Mouse (Mus musculus) stomach, embryonic 15.5 days (tissue): Measurements from ENCODE around the gene Cdh23. TPM values are rescaled to one million over a fixed set of nuclear protein-coding genes. Genes with fewer than 3 reads are reported as not detected.

Source experiments
- ATAC-seq: fragments of 200-750 bp; cut with Nextera tagmentation; 2 replicates; pipeline ENCODE4 v1.8.0; 2017; ENCODE audit warnings: low read depth, moderate number of reproducible peaks, moderate TSS enrichment; ENCODE audit not compliant: insufficient read depth, low FRiP score
- H3K27ac ChIP-seq: fragments of 300-500 bp; sonication (generic); 2 replicates; pipeline ENCODE4 v1.5.1; 2015; ENCODE audit warnings: mild to moderate bottlenecking, inconsistent platforms
- H3K27me3 ChIP-seq: fragments of 300-500 bp; sonication (generic); replicated peaks from 2 replicates; pipeline ENCODE4 v1.6.1; 2015; ENCODE audit warnings: inconsistent platforms
- H3K36me3 ChIP-seq: fragments of 300-500 bp; sonication (generic); 2 replicates; pipeline ENCODE4 v1.6.1; 2015; ENCODE audit warnings: inconsistent platforms
- H3K4me1 ChIP-seq: fragments of 300-500 bp; sonication (generic); 2 replicates; pipeline ENCODE4 v1.6.1; 2015; ENCODE audit warnings: inconsistent platforms
- H3K4me2 ChIP-seq: fragments of 300-500 bp; sonication (generic); 2 replicates; pipeline ENCODE4 v1.6.1; 2015; ENCODE audit warnings: mild to moderate bottlenecking, inconsistent platforms
- H3K4me3 ChIP-seq: fragments of 300-500 bp; sonication (generic); replicated peaks from 2 replicates; pipeline ENCODE4 v1.5.1; 2015; ENCODE audit warnings: inconsistent platforms
- H3K9ac ChIP-seq: fragments of 300-500 bp; sonication (generic); 2 replicates; pipeline ENCODE4 v1.6.1; 2015; ENCODE audit warnings: inconsistent platforms
- H3K9me3 ChIP-seq: fragments of 300-500 bp; sonication (generic); 2 replicates; pipeline ENCODE4 v1.6.1; 2016; ENCODE audit warnings: inconsistent platforms
- WGBS: fragments of 180-500 bp; shearing (Covaris S2); methylation state at CpG from one replicate; pipeline ENCODE4 v1.1.7; 2015; 5-methylcytosine and 5-hydroxymethylcytosine counted together
- polyA plus RNA-seq: library from polyadenylated mRNA; unstranded; fragments of >200 nt; fragmentation: Nextera tagmentation; extraction: Ambion mirVana; gene quantifications from 2 replicates; pipeline ENCODE4 v1.2.1, GENCODE M21; 2015

Cdh23 gene
- polyA plus RNA-seq, 1 experiment from 2014 or later, result 0.44 TPM

DNA sequence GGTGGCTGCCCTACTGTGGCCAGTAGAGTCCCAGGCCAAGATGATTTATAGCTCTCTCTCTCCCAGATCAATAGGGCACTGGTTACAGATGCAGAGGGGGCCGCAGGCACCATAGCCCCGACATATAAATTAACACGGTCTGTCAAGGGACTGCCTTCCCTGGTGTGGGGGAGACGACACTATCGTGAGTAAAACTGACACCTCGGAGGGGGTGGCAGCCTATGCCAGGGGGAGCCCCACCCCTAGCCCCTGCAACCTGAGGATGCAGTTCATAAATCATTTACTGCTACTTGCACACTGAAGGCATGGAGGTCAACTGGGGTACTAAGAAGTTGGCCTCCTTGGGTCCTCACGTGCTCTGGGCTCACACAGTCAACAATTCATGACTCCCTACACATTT is 106.0 kb downstream of the Cdh23 start:
- no peak overlapping the region for H3K4me2 ChIP-seq
- 34% methylated on average over 7 of the region's 7 CpGs for WGBS
- H3K27me3 ChIP-seq, result no peaks in the 10 kb centered on the region
- no peak overlapping the region for H3K27ac ChIP-seq
- no peak for ATAC-seq
- no peaks in the 10 kb centered on the region for H3K9me3 ChIP-seq
- H3K4me3 ChIP-seq, result no peak overlapping the region
- H3K4me1 ChIP-seq, result 0 out of 2 replicates have a peak, but pooled peaks cover 3% of the 10 kb centered on the region
- no peak overlapping the region for H3K9ac ChIP-seq
- H3K36me3 ChIP-seq, result no peaks in the 10 kb centered on the region

GRCm38 (mm10) chr10:60585691-60586090 is 110.6 kb downstream of the Cdh23 start:
- H3K27ac ChIP-seq, result no peak overlapping the region
- no peaks in the 10 kb centered on the region for H3K4me1 ChIP-seq
- WGBS, result 68% methylated on average over 6 of the region's 6 CpGs
- no peak overlapping the region for H3K4me3 ChIP-seq
- H3K36me3 ChIP-seq, result no peaks in the 10 kb centered on the region
- no peak overlapping the region for H3K4me2 ChIP-seq
- no peaks in the 10 kb centered on the region for H3K9me3 ChIP-seq
- no peak for ATAC-seq
- no peaks in the 10 kb centered on the region for H3K27me3 ChIP-seq
- no peak overlapping the region for H3K9ac ChIP-seq

GRCm38 (mm10) chr10:60582956-60583355 is 113.3 kb downstream of the Cdh23 start:
- Histone ChIP-seq H3K27ac (no peak overlapping the region), H3K4me2 (no peak overlapping the region), H3K9me3 (no peaks in the 10 kb centered on the region), H3K27me3 (no peaks in the 10 kb centered on the region), H3K9ac (no peak overlapping the region), H3K4me3 (no peak overlapping the region), H3K4me1 (0 out of 2 replicates have a peak, but pooled peaks cover under 1% of the 10 kb centered on the region), H3K36me3 (no peaks in the 10 kb centered on the region)
- ATAC-seq, result no peak
- 51% methylated on average over 15 of the region's 15 CpGs for WGBS

DNA sequence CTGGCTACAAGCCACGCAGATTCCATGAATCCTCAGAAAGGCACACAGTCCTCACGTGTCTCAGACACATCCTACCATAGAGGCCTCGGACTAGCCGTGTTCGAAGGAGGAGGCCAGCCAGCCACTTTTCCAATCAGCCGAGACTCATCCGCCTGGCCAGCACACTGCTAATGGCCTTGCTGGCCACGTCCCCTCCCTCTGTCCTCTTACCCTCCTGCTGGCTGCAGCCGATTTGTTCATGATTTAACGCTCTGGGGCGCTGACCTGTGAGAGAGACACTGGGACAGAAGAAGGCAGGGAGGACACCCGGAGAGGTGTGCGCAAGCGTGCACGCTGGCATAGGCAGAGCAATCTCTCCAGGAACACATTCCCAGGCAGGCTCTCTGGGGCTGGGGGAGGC is 115.6 kb downstream of the Cdh23 start:
- H3K27me3 ChIP-seq, result no peaks in the 10 kb centered on the region
- WGBS, result 87% methylated on average over 15 of the region's 15 CpGs
- ATAC-seq, result no peak
- H3K4me1 ChIP-seq, result 0 out of 2 replicates have a peak, but pooled peaks cover 9% of the 10 kb centered on the region
- no peak overlapping the region for H3K27ac ChIP-seq
- no peak overlapping the region for H3K9ac ChIP-seq
- H3K4me3 ChIP-seq, result no peak overlapping the region
- H3K9me3 ChIP-seq, result no peaks in the 10 kb centered on the region
- no peaks in the 10 kb centered on the region for H3K36me3 ChIP-seq
- no peak overlapping the region for H3K4me2 ChIP-seq

GRCm38 (mm10) chr10:60578738-60579538 is 117.4 kb downstream of the Cdh23 start:
- H3K9me3 ChIP-seq, result no peaks in the 10 kb centered on the region
- H3K27me3 ChIP-seq, result no peaks in the 10 kb centered on the region
- H3K27ac ChIP-seq, result no peak overlapping the region
- no peak overlapping the region for H3K4me2 ChIP-seq
- WGBS, result 88% methylated on average over 12 of the region's 12 CpGs
- no peak for ATAC-seq
- H3K4me3 ChIP-seq, result no peak overlapping the region
- H3K36me3 ChIP-seq, result no peaks in the 10 kb centered on the region
- H3K4me1 ChIP-seq, result 0 out of 2 replicates have a peak, but pooled peaks cover 9% of the 10 kb centered on the region
- H3K9ac ChIP-seq, result no peak overlapping the region

GRCm38 (mm10) chr10:60577920-60578737 is 118.2 kb downstream of the Cdh23 start:
- H3K9ac ChIP-seq, result no peak overlapping the region
- no peaks in the 10 kb centered on the region for H3K27me3 ChIP-seq
- 82% methylated on average over 12 of the region's 12 CpGs for WGBS
- H3K4me3 ChIP-seq, result no peak overlapping the region
- peak; percentile 56; the same call in 1 of the 2 replicates for ATAC-seq
- no peak overlapping the region for H3K4me2 ChIP-seq
- no peaks in the 10 kb centered on the region for H3K9me3 ChIP-seq
- H3K27ac ChIP-seq, result no peak overlapping the region
- no peaks in the 10 kb centered on the region for H3K36me3 ChIP-seq
- H3K4me1 ChIP-seq, result 0 out of 2 replicates have a peak, but pooled peaks cover 9% of the 10 kb centered on the region

GRCm38 (mm10) chr10:60577125-60577919 is 119.0 kb downstream of the Cdh23 start:
- peak; percentile 78 for ATAC-seq
- Histone ChIP-seq H3K9me3 (no peaks in the 10 kb centered on the region), H3K9ac (no peak overlapping the region), H3K36me3 (no peaks in the 10 kb centered on the region), H3K4me2 (no peak overlapping the region), H3K27ac (no peak overlapping the region), H3K27me3 (no peaks in the 10 kb centered on the region), H3K4me3 (no peak overlapping the region), H3K4me1 (0 out of 2 replicates have a peak, but pooled peaks cover 9% of the 10 kb centered on the region)
- 40% methylated on average over 13 of the region's 13 CpGs for WGBS

- H3K36me3 ChIP-seq, result no peaks in the 10 kb centered on the region
- H3K4me2 ChIP-seq, result no peak overlapping the region
- ATAC-seq, result no peak
- no peaks in the 10 kb centered on the region for H3K9me3 ChIP-seq
- 87% methylated on average over 3 of the region's 3 CpGs for WGBS
- H3K27me3 ChIP-seq, result no peaks in the 10 kb centered on the region
- 0 out of 2 replicates have a peak, but pooled peaks cover 9% of the 10 kb centered on the region for H3K4me1 ChIP-seq
- H3K9ac ChIP-seq, result no peak overlapping the region
- H3K27ac ChIP-seq, result no peak overlapping the region
- no peak overlapping the region for H3K4me3 ChIP-seq
These were observed 121.4 kb downstream of the Cdh23 start for GRCm38 (mm10) chr10:60574851-60575250.

GRCm38 (mm10) chr10:60571491-60571890 is 124.8 kb downstream of the Cdh23 start:
- no peak overlapping the region for H3K27ac ChIP-seq
- ATAC-seq, result no peak
- no peaks in the 10 kb centered on the region for H3K4me1 ChIP-seq
- H3K9ac ChIP-seq, result no peak overlapping the region
- no peak overlapping the region for H3K4me3 ChIP-seq
- H3K36me3 ChIP-seq, result no peaks in the 10 kb centered on the region
- 86% methylated on average over 4 of the region's 4 CpGs for WGBS
- H3K27me3 ChIP-seq, result no peaks in the 10 kb centered on the region
- H3K9me3 ChIP-seq, result no peaks in the 10 kb centered on the region
- no peak overlapping the region for H3K4me2 ChIP-seq

DNA sequence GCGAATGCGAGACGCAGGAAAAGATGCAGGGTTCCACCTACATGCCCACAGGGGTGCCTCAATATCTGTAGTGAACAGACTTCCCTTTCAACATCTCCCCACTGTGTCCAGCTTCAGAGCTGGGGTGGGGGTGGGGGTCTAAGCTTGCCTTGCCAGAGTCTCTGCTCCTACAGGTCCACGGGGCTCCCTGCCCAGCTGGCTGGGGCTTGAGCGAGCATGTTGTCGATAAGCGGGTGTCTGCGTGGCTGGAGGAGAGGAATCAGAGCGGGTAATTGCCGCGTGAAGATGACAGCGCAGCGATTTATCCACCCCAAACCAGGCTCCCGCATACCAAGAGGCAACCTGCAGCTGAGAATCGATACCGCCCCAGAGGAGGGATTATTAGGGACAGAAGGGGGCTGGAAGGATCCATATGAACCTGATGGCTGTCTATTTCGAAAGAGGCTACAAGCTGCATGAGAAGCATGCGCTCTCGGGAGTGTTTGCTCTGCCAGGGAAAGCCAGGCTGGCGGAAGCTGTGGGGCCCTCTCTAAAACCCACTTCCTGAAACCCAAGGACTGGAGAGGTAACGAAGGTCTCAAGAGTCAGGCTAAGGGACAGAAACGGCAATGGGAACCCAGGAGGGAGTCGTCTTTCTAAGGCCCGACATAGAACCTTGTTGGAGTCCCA is 129.8 kb downstream of the Cdh23 start:
- Histone ChIP-seq H3K9ac (no peak overlapping the region), H3K4me3 (no peak overlapping the region)

GRCm38 (mm10) chr10:60564136-60564535 is 132.2 kb downstream of the Cdh23 start:
- H3K27ac ChIP-seq, result no peak overlapping the region
- WGBS, result 75% methylated on average over 6 of the region's 6 CpGs

More for the DNA sequence above, 129.8 kb downstream of the Cdh23 start:
- no peaks in the 10 kb centered on the region for H3K4me1 ChIP-seq
- WGBS, result 45% methylated on average over 24 of the region's 24 CpGs
- H3K9me3 ChIP-seq, result no peaks in the 10 kb centered on the region
- peak overlapping the region; percentile 21 for H3K4me2 ChIP-seq
- H3K27me3 ChIP-seq, result no peaks in the 10 kb centered on the region
- ATAC-seq, result no peak
- no peak overlapping the region for H3K27ac ChIP-seq
- no peaks in the 10 kb centered on the region for H3K36me3 ChIP-seq

More at GRCm38 (mm10) chr10:60564136-60564535, 132.2 kb downstream of the Cdh23 start:
- Histone ChIP-seq H3K36me3 (no peaks in the 10 kb centered on the region), H3K9ac (no peak overlapping the region), H3K4me1 (no peaks in the 10 kb centered on the region), H3K4me3 (no peak overlapping the region), H3K4me2 (no peak overlapping the region), H3K9me3 (no peaks in the 10 kb centered on the region), H3K27me3 (no peaks in the 10 kb centered on the region)
- ATAC-seq, result no peak
